Mouse (Mus musculus) cerebellum, adult 9-10 months (tissue): Measurements from ENCODE around the gene Asic2.
A peak's percentile ranks its signal among the peaks of the same experiment; 100 is the strongest.

ENCODE experiments used
- DNase-seq: peaks from one replicate; pipeline ENCODE4 v3.0.0; 2022

The Asic2 gene

GRCm38 (mm10) chr11:81968401-81968881 is at the start of gene Asic2:
Gene Asic2, minus strand, starts transcription at chr11:81968457.
- DNase-seq: no peak

DNA sequence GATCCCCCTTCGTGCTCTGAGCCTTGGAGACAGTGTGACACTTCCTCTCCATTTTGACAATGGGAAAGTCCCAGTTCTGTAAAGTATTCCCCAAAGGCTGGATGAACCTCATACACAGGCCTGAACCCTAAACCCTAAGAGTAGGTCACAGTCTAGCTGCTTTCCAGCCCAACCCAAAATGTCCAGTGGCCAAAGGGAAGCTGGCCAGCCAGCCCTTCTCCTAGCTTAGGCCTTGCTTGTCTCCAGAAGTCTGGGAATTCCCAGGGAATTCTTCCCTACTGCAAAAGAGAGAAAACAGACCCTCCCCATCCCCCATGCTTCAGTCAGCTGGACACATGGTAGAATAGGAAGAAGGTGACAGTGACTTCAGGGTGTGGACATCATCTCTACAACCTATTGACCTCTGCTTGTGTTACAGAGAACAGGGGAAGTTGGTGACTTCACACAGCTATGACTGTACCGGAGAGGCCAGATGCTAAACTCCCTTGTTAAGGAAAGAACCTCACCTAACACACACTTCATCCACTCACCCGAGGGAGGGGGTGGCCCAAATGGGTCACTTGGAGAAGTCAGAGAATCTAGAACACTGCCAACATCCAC is 48.0 kb upstream of the Asic2 start:
- no peak for DNase-seq

- DNase-seq: no peak
These were observed 46.8 kb upstream of the Asic2 start for GRCm38 (mm10) chr11:82015066-82015465.

- DNase-seq: no peak
These were observed 45.5 kb upstream of the Asic2 start for GRCm38 (mm10) chr11:82013756-82014155.

DNA sequence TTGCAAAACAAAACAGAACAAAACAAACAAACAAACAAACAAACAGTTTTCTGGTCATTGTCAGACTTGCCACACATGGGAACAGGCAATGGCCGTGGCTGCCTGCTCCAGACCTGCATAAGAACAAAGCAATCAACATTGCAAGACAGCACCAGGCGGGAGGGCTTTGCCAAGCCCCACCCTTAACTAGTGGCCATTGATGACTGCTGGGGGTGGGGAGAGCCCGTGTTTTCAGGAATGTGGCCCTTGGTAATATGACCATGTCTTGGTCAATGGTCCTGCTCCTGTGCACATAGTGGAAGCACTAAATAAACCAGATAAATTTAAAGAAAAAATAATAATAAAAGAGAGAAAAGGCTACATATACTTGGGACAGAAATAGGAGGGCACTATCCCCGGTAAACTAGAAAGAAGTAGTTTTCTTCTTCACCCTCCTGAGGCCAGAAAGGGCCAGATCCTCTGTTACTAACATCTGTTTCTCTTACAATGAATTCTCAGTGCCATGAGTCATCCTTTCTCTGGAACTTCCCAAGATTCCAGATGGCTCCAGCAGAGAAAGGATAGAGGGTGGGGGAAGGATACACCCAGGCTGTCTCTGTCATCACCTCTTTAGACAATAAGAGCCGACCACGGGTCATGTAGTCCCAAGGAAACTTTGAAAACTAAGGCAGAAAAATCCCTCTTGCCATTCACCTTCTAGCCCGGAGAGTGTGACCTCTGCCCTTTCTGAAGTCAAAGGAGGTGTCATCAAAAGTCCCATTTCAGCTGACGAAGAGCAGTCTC is 43.3 kb upstream of the Asic2 start:
- no peak for DNase-seq

DNA sequence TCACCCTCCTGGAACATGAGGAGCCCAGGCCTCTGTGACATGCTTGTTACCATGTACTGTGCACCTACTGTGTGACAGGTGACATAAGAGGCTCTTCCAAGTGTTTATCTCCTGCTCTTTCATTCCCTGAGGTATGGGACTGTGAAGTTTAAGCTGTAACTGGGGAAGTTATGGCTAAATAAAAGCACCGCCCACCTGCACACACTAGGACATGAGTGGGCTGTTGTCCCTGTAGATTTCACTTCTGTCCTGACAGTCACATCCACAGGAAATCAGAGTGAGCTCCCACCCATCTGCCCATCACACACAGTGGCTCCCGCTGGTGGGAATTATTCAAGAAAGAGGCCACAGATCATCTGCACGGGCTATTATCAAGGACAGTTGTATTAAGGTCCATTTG is 41.9 kb upstream of the Asic2 start:
- no peak for DNase-seq

DNA sequence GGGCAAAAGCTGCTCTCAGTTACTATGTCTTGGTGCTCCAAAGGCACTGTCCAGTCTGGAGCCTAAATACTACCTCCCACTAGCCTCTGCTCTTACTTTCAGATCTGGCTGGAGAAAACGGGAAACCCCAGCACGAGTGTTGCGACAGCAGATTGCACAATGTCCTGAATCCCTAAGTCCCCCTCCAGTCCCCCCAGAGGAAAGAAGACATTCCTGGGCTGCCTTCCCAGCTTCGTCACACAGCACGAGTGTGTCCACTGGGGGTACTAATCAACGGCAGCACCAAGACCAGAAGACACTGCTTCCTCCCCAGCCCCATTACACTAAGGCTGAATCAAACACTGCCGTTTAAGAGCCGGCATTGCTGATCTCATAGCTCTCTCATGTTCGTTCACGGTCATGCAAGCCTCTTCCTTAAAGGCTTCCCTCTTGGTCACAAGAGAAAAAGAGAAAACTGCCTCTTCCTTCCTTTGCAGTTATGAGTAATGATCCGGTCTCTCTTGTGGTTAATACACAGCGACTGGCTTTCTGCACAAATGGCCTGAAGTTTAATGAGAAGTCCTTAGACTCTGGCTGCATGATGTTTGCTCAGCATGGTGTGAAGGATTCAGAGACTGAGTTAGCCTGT is 38.7 kb upstream of the Asic2 start:
- no peak for DNase-seq

DNA sequence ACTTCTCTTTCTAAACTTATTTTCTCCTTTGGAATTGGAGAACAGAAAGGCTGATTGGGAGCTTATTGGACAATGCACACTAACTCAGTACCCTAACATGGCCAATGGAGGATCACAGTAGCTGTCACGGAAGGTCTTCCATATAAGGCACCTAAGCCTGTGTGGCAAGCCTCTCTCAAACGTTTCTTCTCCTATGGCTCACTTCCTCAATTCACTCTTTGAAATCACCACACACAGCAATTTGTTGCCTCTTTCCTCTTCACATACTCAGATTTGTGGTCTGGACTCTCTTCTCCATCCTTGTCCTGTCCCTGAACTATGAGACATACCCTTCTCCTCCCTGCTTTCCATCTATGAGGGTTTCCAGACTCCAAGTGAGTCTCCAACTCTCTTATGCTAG is 36.6 kb upstream of the Asic2 start:
- no peak for DNase-seq

- DNase-seq: no peak
These were observed 32.3 kb upstream of the Asic2 start for GRCm38 (mm10) chr11:82000581-82000980.

- DNase-seq: no peak
These were observed 31.2 kb upstream of the Asic2 start for GRCm38 (mm10) chr11:81999469-81999868.

- no peak for DNase-seq
These were observed 30.4 kb upstream of the Asic2 start for GRCm38 (mm10) chr11:81998646-81999045.

GRCm38 (mm10) chr11:81997085-81997484 is 28.8 kb upstream of the Asic2 start:
- DNase-seq: no peak

- DNase-seq: peak; percentile 58
These were observed 28.1 kb upstream of the Asic2 start for GRCm38 (mm10) chr11:81996172-81996841.

DNA sequence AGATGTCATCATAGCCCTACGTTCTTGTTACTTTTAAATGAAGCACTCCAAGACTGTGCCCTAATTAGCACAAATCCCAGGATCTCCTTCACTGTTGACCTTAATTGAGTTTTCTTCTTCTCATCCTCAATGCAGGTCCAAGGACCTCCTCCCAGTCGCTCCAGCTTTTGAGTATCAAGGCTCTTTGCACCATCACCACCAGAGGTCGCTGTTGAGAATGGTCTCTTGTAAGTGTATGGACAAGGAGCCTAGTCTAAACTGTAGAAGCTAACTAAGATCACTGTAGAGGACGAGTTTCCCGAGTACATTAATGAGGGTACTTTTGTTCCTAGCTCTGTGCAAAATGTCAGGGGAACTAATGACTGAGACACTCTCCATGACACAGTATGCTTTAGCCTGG is 14.9 kb upstream of the Asic2 start:
- DNase-seq: peak; percentile 34

DNA sequence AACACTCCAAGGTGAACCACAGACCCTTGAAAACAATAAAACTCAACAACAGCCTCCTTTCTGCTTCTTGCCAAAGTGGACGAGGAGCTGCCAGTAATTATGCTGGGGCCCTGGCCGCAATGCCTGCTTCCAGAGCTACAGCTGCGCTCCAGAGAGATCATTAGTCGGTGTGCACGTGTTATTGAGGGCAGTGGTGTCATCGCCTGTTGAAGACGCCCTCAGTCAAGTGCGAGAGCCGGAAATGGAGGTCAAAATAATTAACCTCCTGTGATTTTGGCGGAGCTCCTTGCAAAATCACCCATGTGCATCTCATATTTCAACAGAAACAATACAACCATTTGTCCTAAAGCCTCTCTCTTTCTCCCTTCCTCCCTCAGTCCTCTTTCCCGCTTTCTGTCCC is 13.9 kb upstream of the Asic2 start:
- DNase-seq: no peak

GRCm38 (mm10) chr11:81974577-81974976 is 6.3 kb upstream of the Asic2 start:
- DNase-seq: peak; percentile 8

GRCm38 (mm10) chr11:81973699-81974098 is 5.4 kb upstream of the Asic2 start:
- no peak for DNase-seq

GRCm38 (mm10) chr11:81972044-81972443 is 3.8 kb upstream of the Asic2 start:
- no peak for DNase-seq

DNA sequence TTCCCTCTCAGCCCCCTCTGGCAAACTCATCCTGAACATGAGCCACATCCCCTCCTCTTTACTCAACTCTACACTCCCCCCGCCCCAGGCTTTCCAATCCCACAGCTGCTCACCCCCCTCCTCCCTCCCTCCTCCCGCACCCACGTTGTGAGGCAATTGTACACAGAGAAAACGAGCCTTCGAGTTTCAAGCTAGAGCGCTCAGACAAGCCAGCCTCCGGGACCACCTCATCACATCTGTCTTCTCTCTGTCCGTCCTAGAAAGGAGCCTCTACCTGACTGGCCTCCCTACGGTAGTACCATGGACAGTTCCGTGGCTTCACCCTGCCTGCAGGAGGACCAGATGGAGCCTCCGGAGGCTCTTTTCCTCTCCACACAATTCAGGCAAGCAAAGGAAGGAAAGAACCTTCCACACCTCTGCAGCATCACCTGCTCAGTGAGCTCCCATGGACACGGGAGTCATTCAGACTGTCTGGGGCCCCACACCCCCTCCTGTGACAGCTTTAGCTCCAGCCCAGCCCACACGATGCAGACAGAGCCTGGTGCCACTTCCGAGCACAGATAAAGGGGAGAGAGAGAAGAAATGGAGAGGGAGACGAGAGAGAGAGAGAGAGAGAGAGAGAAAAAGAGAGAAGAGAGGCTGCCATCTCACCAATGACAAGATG is 1.5 kb downstream of the Asic2 start:
- DNase-seq: no peak

DNA sequence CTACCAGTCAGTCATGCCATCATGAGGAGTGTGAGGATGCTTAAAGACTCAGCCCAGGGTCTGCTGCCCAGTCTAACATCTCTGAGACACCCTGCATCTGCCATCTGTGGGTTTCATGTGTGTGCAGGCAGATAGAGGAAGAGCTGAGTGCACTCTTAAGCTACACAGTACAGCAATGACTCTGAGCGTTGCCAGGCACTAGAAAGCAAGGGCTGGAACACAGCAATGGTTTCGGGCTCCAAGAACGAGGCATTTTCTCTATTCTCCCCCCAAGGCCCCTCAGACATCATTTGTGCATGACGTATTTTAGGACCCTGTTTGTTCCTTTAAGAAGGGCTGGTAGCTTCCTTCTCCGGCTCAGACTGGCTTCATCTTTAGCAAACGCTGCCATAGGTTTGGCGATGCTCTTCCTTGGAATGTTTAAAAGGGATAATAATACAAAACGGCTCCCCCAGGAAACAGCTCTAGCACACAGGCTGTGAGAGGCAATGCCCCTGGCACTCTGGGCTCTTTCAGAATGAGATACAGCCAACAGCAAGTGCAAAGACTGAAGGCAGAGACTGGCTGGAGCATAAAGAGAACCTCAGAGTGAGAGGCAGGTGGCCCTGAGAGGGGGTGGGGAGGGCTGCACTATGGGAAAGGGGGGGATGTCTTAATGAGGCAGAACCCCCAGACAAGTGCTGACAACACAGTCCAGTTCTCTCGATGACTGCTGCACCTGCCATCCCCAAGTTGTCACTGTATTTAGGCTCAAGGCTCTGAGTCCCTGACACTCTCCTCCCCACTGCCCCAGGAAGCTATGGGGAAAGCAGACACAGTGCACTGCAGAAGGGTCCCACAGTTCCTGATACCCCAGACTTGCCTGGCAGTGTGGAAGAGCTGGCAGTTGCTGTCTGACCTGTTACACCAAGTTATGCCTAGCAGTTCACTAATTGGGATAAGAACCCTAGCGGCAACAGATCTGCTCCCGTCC is 2.3 kb downstream of the Asic2 start:
- DNase-seq: no peak

- no peak for DNase-seq
These were observed 3.7 kb downstream of the Asic2 start for GRCm38 (mm10) chr11:81964561-81964960.

DNA sequence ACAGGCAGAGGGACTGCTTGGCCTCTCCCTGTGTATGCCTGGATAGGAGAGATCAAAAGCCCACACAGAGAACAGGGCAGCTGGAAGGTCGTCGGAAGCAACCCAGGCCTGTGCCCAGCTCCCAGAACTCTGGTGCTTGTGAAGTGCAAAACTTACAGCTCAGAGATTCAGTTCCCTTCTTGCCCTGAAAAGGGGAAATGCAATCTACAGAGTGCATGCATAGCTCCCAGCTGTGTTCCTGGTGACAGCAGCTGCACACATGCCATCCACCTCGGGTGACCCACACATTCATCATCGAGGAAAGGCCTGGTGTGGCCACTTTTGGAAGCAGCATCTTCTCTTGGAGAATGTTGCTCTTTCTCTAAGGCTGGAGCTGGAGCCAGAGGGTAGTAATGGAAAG is 13.9 kb downstream of the Asic2 start:
- DNase-seq: no peak
